Mouse (Mus musculus) frontal cortex, adult 2 months (tissue): ENCODE results near the gene S100a3. TPM values are rescaled to one million over a fixed set of nuclear protein-coding genes. Genes with fewer than 3 reads are reported as not detected.
A peak's percentile ranks its signal among the peaks of the same experiment; 100 is the strongest.

ENCODE experiments used
- DNase-seq, 2 experiments: peaks; one replicate each; pipeline ENCODE4 v3.0.0; 2022; ENCODE audit warnings: low spot score in 1 of 2; ENCODE audit errors: extremely low spot score in 1 of 2
- polyA plus RNA-seq: library from polyadenylated mRNA; depleted of rRNA; stranded (reverse); fragments of >200 nt; gene quantifications from 2 replicates; pipeline ENCODE4 v1.2.3, GENCODE M21; 2012

Gene S100a3
- polyA plus RNA-seq, 1 experiment = 3.4 TPM

GRCm38 (mm10) chr3:90555954-90556353, 4.4 kb upstream of the S100a3 start:
- peak; percentile 44 to 53 for DNase-seq

- DNase-seq = no peak
Measured at GRCm38 (mm10) chr3:90574691-90575090, 14.3 kb downstream of the S100a3 start.

- no peak for DNase-seq
Measured at GRCm38 (mm10) chr3:90575320-90575719, 14.9 kb downstream of the S100a3 start.

GRCm38 (mm10) chr3:90576351-90577001, 16.1 kb downstream of the S100a3 start:
- DNase-seq = no peak

GRCm38 (mm10) chr3:90579433-90579832, 19.1 kb downstream of the S100a3 start:
- DNase-seq = no peak

GRCm38 (mm10) chr3:90581141-90581540, 20.8 kb downstream of the S100a3 start:
- no peak for DNase-seq

GRCm38 (mm10) chr3:90582156-90582555, 21.8 kb downstream of the S100a3 start:
- no peak for DNase-seq

- no peak for DNase-seq
Measured at GRCm38 (mm10) chr3:90582556-90582955, 22.2 kb downstream of the S100a3 start.

GRCm38 (mm10) chr3:90583893-90584292, 23.5 kb downstream of the S100a3 start:
- DNase-seq = no peak

- DNase-seq = peak; percentile 64 to 87
Measured at GRCm38 (mm10) chr3:90585595-90585994, 25.2 kb downstream of the S100a3 start.

- DNase-seq = no peak
Measured at GRCm38 (mm10) chr3:90586016-90586643, 25.8 kb downstream of the S100a3 start.

- DNase-seq = peak in 1 of 2 experiments; percentile 52
Measured at GRCm38 (mm10) chr3:90586906-90587305, 26.5 kb downstream of the S100a3 start.

- DNase-seq = peak; percentile 78 to 79
Measured at GRCm38 (mm10) chr3:90587361-90588101, 27.2 kb downstream of the S100a3 start.

- DNase-seq = no peak
Measured at GRCm38 (mm10) chr3:90589390-90589789, 29.0 kb downstream of the S100a3 start.

- DNase-seq = no peak
Measured at GRCm38 (mm10) chr3:90589947-90590346, 29.6 kb downstream of the S100a3 start, which contains the start of gene S100a2. S100a2 (plus strand) TSS chr3:90590247.

GRCm38 (mm10) chr3:90594466-90594865, 34.1 kb downstream of the S100a3 start:
- DNase-seq = no peak

GRCm38 (mm10) chr3:90595556-90595955, 35.2 kb downstream of the S100a3 start:
- DNase-seq = no peak

GRCm38 (mm10) chr3:90596810-90597209, 36.4 kb downstream of the S100a3 start:
- no peak for DNase-seq

- no peak for DNase-seq
Measured at GRCm38 (mm10) chr3:90597736-90598135, 37.4 kb downstream of the S100a3 start.

GRCm38 (mm10) chr3:90598212-90598611, 37.8 kb downstream of the S100a3 start:
- no peak for DNase-seq

GRCm38 (mm10) chr3:90599401-90599800, 39.0 kb downstream of the S100a3 start:
- no peak for DNase-seq

- DNase-seq = no peak
Measured at GRCm38 (mm10) chr3:90600036-90600435, 39.7 kb downstream of the S100a3 start.
